Mouse (Mus musculus) frontal cortex, postnatal 14 days (tissue): ENCODE data around the gene Gng12.
A peak's percentile ranks its signal among the peaks of the same experiment; 100 is the strongest.
"Not testable (repeated sequence)": the region's sequence is repeated elsewhere in the genome, so short reads cannot be mapped to it uniquely, and the experiment has no call there.

Experiments
- DNase-seq, 2 experiments: peaks; one replicate each; pipeline ENCODE4 v3.0.0; 2022; ENCODE audit warnings: low spot score in 2 of 2

Gene Gng12

DNA sequence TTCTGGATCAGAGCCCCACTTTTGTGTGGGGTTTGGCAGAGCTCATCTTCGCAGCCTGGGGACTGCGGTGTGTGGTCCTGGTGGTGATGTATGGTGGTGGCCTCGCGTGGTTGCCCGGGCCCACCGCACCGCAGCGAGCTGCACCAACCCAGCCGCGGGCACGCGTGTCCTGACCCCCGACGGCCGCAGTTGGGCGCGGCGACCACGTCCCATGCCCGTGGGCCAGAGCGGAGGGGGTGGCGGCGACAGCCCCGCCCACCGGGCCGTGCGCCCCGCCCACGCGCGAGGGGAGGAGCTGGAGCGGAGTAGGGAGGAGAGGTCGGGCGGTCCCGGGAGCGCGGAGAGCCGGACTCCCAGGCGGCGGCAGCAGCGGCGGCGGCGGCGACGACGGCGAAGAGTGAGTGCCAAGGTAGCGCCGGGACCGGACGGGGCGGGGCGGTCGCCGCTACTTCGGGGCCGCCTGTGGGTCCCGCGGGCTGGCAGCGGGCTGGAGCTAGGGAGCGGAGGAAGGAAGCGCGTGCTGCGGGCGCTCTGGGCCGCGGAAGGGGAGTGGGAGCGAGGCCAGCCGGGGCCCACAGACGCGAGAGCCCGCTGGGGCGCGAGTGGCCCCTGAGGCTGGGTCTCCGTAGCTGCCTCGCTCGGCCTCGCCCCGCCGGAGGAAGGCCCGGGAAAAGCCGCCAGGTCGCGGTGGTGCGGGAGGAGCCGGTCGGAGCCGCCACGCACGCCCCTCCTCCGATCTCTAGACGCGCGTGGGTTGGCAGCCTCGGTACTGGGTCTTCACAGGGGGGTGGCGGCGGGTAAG lies at the start of gene Gng12:
TSS of gene Gng12 (plus strand) at position 279 of the 802 bp plus-strand sequence.
- DNase-seq: peak; percentile 56 to 65

DNA sequence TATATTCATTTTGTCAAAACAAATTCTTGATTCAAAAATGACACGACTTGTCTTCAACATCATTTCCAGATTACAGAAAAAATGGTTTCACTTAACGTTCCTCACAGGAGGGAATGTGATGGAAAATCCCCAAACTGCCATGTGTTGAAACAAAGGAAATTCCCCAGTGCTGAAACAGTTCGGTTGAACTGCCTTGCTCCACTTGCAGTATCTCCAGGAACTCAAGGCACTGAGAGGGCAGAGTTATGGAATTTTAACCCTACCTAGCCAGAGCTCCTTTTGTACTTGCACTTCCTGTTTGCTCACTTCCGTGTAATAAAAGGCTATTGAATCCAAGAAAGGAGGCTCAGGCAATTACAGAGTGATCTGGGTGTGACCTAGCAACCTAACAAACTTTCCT lies 47.3 kb upstream of the Gng12 start:
- DNase-seq: no peak

DNA sequence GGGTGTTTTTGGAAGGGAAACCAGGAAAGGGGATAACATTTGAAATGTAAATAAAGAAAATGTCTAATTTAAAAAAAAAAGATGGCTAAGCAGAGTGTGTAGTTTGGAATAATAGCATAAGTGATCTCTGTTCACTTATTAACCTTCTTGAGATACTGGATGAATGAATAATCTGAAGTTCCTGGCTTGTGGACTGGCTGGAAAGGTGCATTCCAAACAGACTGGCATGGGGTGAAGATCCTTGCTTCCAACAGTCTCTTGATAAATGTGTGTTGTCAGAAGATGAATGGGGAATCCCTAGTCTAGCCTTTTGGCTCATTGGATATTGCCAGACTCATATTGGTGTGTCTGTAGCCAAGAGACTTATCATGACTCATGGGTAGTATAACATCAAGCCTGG lies 40.0 kb upstream of the Gng12 start:
- no peak for DNase-seq

DNA sequence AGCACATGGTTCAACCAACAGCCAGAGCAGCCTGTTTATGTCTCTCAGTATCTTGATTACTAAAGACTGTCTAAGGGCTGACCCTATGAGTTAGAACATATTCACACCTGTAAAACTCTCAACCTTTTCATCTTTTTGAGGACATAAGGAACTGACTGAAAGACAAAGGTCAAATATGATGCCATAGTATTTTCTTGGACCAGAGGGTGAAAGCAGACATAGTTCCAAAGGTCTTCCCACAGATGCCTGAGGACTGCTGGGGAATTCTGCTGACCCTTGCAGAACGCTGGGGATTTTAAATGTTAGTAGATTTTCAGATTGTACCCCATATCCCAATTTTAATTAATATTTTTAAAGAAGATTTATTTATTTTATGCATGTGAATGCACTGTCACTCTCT lies 37.8 kb upstream of the Gng12 start:
- DNase-seq: no peak

DNA sequence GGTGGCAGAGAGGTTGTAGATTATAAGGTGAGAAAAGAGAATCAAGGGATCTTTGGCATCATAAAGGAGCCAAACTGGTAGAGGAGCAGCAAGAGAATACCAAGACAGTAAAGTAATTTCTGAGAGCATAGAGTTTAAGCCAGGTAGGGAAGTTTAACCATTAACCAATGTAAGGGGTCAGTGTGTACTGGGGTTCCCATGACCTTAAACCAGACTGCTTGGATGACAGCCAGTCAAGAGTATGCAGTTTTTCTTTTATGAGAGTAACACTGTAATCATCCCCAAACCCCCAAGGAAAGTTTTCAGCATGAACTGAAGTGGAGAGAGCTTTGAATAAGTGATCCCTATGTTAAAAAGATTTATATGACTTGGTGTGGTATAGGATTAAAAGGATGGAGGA lies 36.8 kb upstream of the Gng12 start:
- no peak for DNase-seq

DNA sequence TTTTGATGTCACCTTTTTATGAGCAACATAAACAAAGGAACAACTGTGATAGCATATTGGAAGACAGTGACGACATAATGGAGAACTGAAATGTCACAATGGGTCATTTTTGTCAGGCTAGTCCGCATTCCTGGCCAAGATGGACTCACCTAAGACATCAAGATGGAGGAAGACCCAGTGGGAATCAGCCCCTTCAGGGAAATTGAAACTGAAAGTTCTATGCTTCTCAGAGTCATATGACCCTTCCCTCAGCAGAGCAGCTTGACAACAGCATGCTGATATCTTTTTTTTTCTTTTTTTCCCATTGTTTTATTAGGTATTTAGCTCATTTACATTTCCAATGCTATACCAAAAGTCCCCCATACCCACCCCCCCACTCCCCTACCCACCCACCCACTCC lies 31.7 kb upstream of the Gng12 start:
- DNase-seq: no peak

DNA sequence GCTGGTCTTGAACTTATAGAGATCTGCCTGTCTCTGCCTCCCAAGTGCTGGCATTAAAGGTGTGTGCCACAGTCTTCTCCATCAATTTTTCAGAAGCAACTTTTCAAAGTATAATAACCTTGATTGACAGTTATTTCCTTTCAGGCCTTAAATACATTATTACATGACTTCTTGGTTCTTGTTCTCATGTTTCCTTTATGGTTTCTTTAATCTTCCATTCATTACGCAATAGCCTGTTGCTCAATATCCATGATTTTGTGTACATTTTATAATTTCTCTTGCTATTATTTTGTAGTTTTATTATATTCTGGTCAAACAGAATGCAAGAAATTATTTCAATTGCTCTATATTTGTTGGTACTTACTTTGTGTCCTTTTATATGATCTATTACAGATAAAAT lies 29.9 kb upstream of the Gng12 start:
- DNase-seq: no peak

DNA sequence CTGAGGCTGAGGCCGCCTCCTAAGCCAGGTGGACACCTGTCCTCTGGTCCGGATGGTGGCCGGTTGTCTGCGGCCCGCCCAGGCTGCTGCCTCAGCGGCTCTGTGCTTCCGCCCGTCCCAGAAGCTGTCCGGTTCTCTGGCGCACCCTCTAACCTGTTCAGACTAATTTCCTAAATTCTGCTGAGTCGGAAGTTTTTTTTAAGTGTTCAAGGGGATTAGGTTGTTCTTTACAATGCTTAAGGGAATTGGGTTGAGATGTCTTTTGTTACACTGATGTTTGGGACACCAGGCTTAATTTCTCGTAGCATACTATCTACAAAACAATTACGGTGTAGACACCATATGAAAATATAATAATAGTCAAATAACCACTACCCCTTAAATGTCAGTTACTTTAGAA lies 19.1 kb upstream of the Gng12 start:
- not testable (repeated sequence) for DNase-seq

DNA sequence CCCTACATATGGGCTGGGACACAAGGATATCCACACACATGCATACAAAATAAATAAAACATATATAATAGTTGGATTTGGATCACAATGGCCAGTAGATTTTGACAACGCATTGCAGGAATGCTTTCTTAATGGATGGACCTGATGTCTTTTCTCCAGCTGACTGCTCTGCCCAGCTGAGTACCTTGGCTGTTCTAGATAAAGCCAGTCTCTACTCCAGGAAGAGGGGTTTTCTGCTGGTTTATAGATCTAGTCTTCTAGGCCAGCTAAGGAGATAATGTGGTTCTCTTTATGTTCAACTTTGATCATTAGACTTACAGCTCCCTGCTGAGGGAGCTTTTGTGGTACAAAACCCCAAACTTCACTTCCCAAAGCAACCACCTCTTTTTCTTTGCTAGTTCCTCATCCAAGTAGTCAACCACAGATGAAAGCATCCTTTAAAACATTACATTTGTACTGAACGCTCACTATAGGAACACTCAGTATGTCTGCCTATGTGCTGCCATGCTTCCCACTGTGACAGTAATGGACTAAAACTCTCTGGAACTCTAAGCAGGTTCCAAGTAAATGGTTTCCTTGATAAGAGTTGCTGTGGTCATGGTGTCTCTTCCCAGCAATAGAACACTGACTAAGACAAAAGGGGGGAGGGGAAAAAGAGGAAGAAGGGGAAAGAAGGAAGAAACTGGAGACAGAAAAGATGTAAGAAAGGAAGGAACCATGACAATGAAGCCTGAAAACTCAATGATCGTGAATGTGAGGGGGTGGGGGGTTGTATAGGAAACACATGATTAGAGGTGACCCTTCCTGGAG lies 5.6 kb upstream of the Gng12 start:
- no peak for DNase-seq

DNA sequence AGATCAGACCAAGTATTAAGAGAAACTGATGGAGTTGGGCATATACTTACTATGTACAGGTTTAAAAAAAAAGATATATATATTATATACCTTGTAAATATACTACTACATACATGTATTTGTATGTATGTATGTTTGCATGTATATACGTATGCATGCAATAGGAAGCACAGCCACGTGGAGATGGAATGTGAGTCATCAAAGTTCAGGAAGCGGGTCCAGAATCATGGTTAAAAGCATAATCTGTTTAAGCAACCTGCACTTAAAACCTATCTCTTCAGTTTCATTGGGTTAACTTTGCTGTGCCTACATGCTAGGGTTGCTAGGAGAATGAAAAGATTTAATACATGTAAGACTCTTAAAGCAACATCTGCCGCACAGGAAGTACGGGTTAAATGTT lies 2.2 kb upstream of the Gng12 start:
- DNase-seq: no peak

DNA sequence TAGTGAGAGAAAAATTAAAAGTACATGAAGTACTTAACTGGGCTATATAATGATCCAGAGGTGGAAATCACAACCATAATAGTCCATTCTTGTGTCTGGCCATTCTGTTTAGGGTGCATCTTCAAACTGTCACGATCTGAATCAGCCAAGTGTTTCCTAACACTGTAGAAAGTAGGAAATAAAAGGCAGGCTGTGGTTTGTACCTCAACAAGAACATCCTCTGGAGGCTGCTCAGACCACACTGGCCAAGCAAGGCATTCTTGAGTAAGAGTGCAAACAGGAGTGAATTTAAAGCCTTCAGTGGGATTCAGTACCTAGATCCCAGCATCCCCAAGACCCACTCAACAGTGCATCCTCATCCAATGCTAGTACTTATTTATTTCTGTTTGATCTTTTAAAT lies 1.2 kb upstream of the Gng12 start:
- DNase-seq: no peak

DNA sequence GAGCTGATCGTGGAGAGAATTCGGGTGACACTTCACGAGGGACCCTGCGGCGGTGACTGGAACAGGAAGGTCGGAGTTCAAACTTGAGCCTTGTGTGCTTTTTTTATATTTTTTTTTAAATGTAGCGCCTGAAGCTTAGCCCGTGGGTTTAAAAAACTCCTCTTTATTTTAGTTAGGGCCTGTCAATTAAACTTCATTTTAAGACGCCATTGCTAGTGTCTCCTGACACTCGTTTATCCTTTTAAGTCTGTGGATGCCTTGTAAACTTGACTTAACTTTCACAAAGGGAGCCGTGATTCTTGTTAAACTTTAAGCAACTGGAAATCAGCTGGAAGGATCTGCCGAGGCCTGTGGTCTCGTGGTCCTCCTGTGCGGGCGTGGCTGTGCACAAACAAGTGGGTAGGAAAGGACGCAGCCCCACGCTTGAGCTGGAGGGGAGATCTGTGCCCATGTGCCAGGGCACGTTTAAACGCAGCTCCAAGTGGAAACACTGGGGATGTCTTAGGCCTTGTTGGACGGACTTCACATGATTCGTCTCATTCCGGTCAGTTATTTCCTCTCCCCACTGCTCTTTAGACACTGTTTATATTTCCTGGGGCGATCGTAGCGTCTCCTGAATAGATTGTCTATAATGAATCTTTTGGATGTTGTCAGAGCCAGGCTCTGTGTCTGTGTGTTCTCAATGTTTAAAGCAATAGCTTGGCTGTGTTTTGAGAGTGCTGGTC lies 886 bp downstream of the Gng12 start:
- no peak for DNase-seq

DNA sequence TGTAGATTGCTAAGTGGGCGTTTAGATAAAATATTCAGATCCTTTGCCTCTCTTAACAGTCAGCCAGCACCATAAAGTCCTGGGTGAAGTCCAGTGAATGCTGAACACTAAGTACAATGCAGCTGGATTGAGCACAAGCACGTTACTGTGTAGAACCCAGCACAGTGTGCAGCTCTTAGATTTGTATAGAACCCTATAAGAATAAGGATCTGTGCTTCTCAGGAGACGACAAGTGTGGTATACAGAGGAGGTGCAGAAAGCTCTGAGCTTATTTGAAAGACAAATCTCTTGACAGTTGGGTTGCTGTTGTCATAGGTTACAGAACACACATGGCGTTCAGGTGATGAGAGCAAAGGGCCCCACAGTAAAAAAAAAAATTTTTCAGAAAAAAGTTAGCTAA lies 1.8 kb downstream of the Gng12 start:
- DNase-seq: no peak

DNA sequence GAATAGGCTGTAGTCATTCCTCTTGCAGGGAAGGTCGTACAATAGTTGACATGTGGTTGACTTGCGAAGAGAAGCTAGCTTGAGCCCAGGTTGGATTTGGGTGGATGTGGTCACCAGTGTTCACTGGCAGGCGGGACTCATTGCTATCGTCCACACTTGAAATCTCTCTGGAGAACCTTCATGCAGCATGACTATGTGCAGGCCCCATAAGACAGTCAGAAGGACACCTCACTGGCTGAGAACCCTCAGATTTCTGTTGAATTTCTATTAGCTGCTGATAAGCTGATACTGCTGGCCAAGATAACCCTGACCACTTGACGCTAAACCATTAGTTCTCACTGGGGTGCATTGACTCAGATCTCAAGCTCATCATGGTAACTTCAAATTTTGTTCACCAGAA lies 5.7 kb downstream of the Gng12 start:
- DNase-seq: no peak

DNA sequence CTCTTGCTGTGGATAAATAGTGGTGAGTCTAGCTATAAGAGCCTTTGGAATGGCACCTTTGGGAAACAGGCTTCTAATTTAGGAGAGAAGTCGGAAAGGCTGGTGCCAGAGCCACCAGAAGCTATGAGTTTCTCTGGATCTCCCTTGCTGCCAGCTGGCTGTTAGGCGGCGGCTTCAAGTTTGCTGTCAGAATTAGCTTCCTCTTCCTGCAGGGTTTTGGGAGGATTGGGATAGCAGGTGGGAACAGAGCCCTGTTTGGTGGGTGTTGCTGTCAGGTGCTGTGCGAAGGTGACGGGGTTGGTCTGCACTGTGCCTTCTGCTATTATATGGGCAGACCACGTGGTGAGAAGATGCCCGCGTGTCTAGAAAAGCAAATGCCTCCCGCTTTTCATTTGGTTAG lies 7.0 kb downstream of the Gng12 start:
- DNase-seq: peak in 1 of 2 experiments; percentile 18

DNA sequence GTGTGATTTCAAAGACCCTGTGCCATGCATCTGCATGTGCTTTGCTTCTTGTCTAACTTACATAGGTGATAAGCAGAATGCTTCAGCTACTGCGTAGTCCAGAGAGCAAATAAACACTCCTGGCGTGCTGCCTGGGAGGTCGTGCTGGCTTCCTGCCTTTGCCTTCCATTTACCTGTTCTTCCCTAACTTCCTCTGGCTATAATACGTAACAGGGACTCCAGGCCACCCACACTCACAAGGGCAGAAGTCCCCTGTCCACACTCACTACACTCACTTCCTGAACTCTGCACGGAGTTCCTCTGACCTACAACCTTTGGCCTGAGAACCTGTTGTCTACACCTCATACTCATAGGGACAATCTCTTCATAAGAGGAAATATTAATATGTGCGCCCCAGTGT lies 7.5 kb downstream of the Gng12 start:
- DNase-seq: no peak

DNA sequence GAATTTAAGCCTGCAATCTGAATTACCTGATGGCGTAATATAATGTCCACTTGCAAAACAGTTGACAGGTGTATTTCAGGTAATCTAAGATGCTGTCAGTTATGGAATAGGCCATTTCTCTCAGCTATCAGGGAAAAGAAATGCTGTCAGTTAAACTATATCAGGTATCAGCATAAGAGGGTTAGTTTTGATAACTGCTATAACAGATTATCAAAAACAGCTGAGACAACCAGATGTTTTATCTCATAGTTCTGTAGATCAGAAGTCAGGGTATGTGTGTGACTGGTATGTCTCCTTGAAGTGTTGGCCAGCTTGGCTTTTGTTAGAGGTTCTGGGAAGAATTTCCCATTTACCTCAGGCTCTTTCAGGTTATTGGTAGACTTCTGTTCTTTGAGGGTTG lies 10.0 kb downstream of the Gng12 start:
- DNase-seq: no peak

DNA sequence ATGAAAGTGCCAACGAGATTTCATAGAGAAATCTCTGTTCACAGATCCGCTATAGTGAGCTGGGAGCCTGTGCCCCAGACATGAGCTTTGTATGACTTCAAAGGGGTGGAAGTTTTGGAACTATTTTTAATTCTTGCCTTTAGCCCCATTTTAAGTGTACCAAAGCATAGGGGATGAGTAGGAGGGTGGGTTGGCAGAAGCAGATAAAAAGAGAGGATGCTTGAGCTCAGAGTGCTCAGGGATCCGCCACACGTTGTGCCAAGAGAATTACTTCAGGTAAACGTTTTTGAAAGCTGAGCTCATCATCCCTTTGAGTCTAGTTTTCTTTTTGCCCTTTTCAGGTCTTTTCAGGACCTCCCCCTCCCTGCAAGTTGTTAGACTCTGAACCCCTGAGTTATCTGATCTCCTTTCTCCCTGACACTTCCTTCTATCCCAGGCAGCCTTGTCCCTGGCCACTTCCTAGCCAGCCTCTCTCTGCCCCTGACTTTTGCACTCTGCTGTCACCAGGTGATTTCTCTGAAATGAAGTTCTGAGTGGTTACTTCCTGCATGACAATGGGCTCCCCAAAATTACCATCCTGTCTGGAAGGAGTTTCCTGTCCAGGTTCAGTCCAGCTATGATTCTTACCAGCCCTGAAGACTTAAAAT lies 12.3 kb downstream of the Gng12 start:
- DNase-seq: no peak

DNA sequence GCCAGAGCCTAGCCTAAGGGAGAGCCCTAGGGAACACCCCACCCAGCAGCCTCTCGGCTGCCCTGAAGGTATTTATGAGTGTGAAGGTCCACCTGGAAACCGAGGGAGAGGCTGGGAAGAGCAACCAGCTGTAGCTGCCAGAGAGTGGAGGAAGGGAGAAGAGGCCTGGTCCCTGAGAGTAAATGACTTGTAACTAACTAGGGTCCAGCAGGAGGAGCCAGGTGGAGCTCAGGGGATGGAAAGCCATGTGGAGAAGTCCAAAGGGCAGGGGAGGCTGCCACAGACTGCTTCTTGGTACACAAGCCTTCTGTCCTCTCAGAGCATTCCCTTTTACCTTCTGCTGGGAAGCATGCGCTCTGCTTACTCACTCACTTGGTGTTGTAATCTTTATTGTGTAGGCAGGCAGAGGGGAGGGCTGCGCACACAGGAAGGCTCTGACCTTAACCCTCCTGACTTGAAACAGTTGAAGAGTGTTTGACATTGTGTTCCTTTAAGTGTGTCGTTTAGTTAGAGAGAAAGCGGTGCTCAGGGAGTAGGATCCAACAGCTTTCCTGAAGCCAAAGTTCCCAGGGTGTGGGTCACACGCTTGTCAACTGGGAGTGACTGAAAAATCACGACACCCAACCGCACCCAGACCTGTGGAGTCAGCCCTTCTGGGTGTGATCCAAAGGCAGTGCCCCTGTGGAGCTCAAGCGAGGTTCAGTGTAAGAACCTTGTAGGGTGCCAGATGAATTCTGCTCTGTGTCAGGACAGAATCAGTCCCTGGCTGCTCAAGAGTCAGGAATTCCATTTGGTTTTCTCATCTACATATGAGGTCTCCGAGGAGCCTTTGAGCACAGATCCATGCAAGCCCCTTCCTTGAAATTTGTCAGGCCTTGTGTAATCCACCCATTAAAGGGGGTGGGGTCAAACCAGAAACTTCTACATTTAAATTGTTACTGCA lies 14.6 kb downstream of the Gng12 start:
- DNase-seq: no peak

DNA sequence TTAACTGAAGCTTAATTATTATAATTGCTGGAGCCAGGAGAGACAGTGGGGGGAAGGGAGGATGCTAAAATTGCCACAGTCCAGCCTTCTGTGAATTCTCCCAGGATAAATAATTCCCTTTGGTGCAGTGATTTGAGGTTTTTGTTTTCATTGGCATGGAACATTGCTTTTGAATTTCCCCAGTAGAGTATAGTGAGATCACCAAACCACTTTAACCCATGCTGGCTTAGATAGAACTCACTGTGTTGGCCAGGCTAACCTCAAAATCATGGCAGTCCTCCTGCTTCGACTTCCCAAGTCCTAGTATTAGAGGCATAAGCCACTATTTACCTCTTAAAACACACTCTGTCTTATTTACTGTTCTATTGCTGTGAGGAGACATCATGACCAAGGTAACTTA lies 17.2 kb downstream of the Gng12 start:
- no peak for DNase-seq

DNA sequence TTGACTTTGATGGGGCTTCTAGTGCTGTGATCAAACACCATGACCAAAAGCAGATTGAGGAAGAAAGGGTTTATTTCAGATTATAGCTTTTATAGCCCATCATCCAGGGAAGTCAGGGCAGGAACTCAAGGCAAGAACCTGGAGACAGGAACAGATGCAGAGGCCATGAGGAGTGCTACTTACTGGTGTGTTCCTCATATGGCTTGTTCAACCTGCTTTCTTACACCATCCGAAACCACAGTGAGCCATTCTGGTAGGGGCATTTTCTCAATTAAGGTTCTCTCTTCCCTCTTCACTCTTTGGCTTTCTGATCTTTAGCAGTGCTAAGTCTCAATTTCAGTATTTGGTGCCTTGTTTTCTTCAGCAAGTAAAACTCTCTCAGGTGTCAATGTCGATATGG lies 19.4 kb downstream of the Gng12 start:
- DNase-seq: no peak
